Mouse (Mus musculus): ENCODE measurements at regions not wholly inside any gene's neighbourhood (a gene's known extent, or its start where the extent isn't known, plus 50 kb on each side); places are given as distances from the start of the nearest gene placed in this dataset.

- H3K27me3 ChIP-seq = no peaks in the 10 kb centered on the region
- ATAC-seq (ENCODE audit: low FRiP score) = no peak
- H3K4me1 ChIP-seq = no peaks in the 10 kb centered on the region
- no peak overlapping the region for H3K27ac ChIP-seq
- no peaks in the 10 kb centered on the region for H3K36me3 ChIP-seq (replicated peaks)
- H3K4me2 ChIP-seq = no peak overlapping the region
- H3K4me3 ChIP-seq (replicated peaks) = no peak overlapping the region
- 86% methylated on average over 7 of the region's 7 CpGs for WGBS
- no peaks in the 10 kb centered on the region for H3K9me3 ChIP-seq
- H3K9ac ChIP-seq = no peak overlapping the region
These were observed 69.2 kb downstream of the Nhlrc3 start for GRCm38 (mm10) chr3:53393945-53394344.

- 70% methylated on average over 14 of the region's 14 CpGs for WGBS
- Histone ChIP-seq H3K36me3 (replicated peaks) (no peaks in the 10 kb centered on the region), H3K9ac (no peak overlapping the region), H3K4me1 (no peaks in the 10 kb centered on the region), H3K4me2 (no peak overlapping the region), H3K4me3 (replicated peaks) (no peak overlapping the region), H3K27me3 (no peaks in the 10 kb centered on the region), H3K9me3 (no peaks in the 10 kb centered on the region), H3K27ac (no peak overlapping the region)
- ATAC-seq (ENCODE audit: low FRiP score) = no peak
These were observed 81.2 kb downstream of the Nhlrc3 start for GRCm38 (mm10) chr3:53381704-53382581.

GRCm38 (mm10) chr3:53379519-53380181 is 83.5 kb downstream of the Nhlrc3 start:
- Histone ChIP-seq H3K9me3 (no peaks in the 10 kb centered on the region), H3K27me3 (no peaks in the 10 kb centered on the region), H3K4me2 (no peak overlapping the region), H3K27ac (no peak overlapping the region), H3K4me3 (replicated peaks) (no peak overlapping the region), H3K9ac (no peak overlapping the region), H3K36me3 (replicated peaks) (no peaks in the 10 kb centered on the region), H3K4me1 (no peaks in the 10 kb centered on the region)
- no peak for ATAC-seq (ENCODE audit: low FRiP score)
- 81% methylated on average over 4 of the region's 4 CpGs for WGBS

GRCm38 (mm10) chr3:53376864-53377447 is 86.2 kb downstream of the Nhlrc3 start:
- 81% methylated on average over 3 of the region's 3 CpGs for WGBS
- ATAC-seq (ENCODE audit: low FRiP score) = no peak

GRCm38 (mm10) chr3:53372887-53373286 is 90.2 kb downstream of the Nhlrc3 start:
- Histone ChIP-seq H3K4me2 (no peak overlapping the region), H3K9ac (no peak overlapping the region), H3K36me3 (replicated peaks) (no peaks in the 10 kb centered on the region), H3K9me3 (no peaks in the 10 kb centered on the region), H3K27me3 (no peaks in the 10 kb centered on the region), H3K4me1 (peaks cover 6% of the 10 kb centered on the region; the same call in 1 of the 2 replicates), H3K27ac (no peak overlapping the region), H3K4me3 (replicated peaks) (no peak overlapping the region)
- peak; percentile 63; the same call in 1 of the 2 replicates for ATAC-seq (ENCODE audit: low FRiP score)
- WGBS = 38% methylated on average over 7 of the region's 7 CpGs

More at GRCm38 (mm10) chr3:53376864-53377447, 86.2 kb downstream of the Nhlrc3 start:
- Histone ChIP-seq H3K9ac (no peak overlapping the region), H3K27ac (no peak overlapping the region), H3K4me2 (no peak overlapping the region), H3K9me3 (no peaks in the 10 kb centered on the region), H3K4me1 (peaks cover 6% of the 10 kb centered on the region; the same call in 1 of the 2 replicates), H3K27me3 (no peaks in the 10 kb centered on the region), H3K36me3 (replicated peaks) (no peaks in the 10 kb centered on the region), H3K4me3 (replicated peaks) (no peak overlapping the region)

GRCm38 (mm10) chr3:53371910-53372309 is 91.2 kb downstream of the Nhlrc3 start:
- Histone ChIP-seq H3K4me3 (replicated peaks) (no peak overlapping the region), H3K9me3 (no peaks in the 10 kb centered on the region), H3K27me3 (no peaks in the 10 kb centered on the region), H3K4me1 (peaks cover 6% of the 10 kb centered on the region; the same call in 1 of the 2 replicates), H3K9ac (no peak overlapping the region), H3K4me2 (no peak overlapping the region), H3K27ac (no peak overlapping the region), H3K36me3 (replicated peaks) (no peaks in the 10 kb centered on the region)
- WGBS = 77% methylated on average over 7 of the region's 7 CpGs
- no peak for ATAC-seq (ENCODE audit: low FRiP score)

- Histone ChIP-seq H3K9ac (no peak overlapping the region), H3K4me3 (replicated peaks) (no peak overlapping the region), H3K4me1 (no peaks in the 10 kb centered on the region), H3K27me3 (no peaks in the 10 kb centered on the region), H3K9me3 (no peaks in the 10 kb centered on the region), H3K4me2 (no peak overlapping the region), H3K27ac (no peak overlapping the region), H3K36me3 (replicated peaks) (no peaks in the 10 kb centered on the region)
- WGBS = 81% methylated on average over 4 of the region's 4 CpGs
- ATAC-seq (ENCODE audit: low FRiP score) = no peak
These were observed 101.9 kb downstream of the Nhlrc3 start for GRCm38 (mm10) chr3:53361202-53361601.

- Histone ChIP-seq H3K27ac (no peak overlapping the region), H3K4me2 (no peak overlapping the region), H3K36me3 (replicated peaks) (no peaks in the 10 kb centered on the region), H3K27me3 (no peaks in the 10 kb centered on the region), H3K9ac (no peak overlapping the region), H3K4me1 (no peaks in the 10 kb centered on the region), H3K9me3 (no peaks in the 10 kb centered on the region), H3K4me3 (replicated peaks) (no peak overlapping the region)
- ATAC-seq (ENCODE audit: low FRiP score) = no peak
- 67% methylated on average over 8 of the region's 8 CpGs for WGBS
These were observed 109.4 kb downstream of the Nhlrc3 start for GRCm38 (mm10) chr3:53353693-53354092.

- WGBS = 84% methylated on average over 7 of the region's 7 CpGs
- no peak overlapping the region for H3K4me2 ChIP-seq
- H3K27ac ChIP-seq = no peak overlapping the region
These were observed 109.8 kb downstream of the Nhlrc3 start for GRCm38 (mm10) chr3:53353282-53353681.

GRCm38 (mm10) chr3:53343638-53344037 is 119.5 kb downstream of the Nhlrc3 start:
- no peak overlapping the region for H3K27ac ChIP-seq
- 83% methylated on average over 6 of the region's 6 CpGs for WGBS
- ATAC-seq (ENCODE audit: low FRiP score) = no peak
- no peak overlapping the region for H3K9ac ChIP-seq
- H3K9me3 ChIP-seq = no peaks in the 10 kb centered on the region
- H3K4me2 ChIP-seq = no peak overlapping the region
- no peaks in the 10 kb centered on the region for H3K4me1 ChIP-seq
- H3K4me3 ChIP-seq (replicated peaks) = no peak overlapping the region
- H3K36me3 ChIP-seq (replicated peaks) = no peaks in the 10 kb centered on the region
- no peaks in the 10 kb centered on the region for H3K27me3 ChIP-seq

More at GRCm38 (mm10) chr3:53353282-53353681, 109.8 kb downstream of the Nhlrc3 start:
- Histone ChIP-seq H3K36me3 (replicated peaks) (no peaks in the 10 kb centered on the region), H3K9me3 (no peaks in the 10 kb centered on the region), H3K9ac (no peak overlapping the region), H3K27me3 (no peaks in the 10 kb centered on the region), H3K4me3 (replicated peaks) (no peak overlapping the region), H3K4me1 (no peaks in the 10 kb centered on the region)
- no peak for ATAC-seq (ENCODE audit: low FRiP score)

GRCm38 (mm10) chr3:53341304-53342206 is 121.6 kb downstream of the Nhlrc3 start:
- no peak overlapping the region for H3K4me2 ChIP-seq
- H3K36me3 ChIP-seq (replicated peaks) = no peaks in the 10 kb centered on the region
- no peak overlapping the region for H3K4me3 ChIP-seq (replicated peaks)
- H3K9me3 ChIP-seq = no peaks in the 10 kb centered on the region
- WGBS = 77% methylated on average over 22 of the region's 22 CpGs
- no peaks in the 10 kb centered on the region for H3K4me1 ChIP-seq
- H3K27me3 ChIP-seq = no peaks in the 10 kb centered on the region
- ATAC-seq (ENCODE audit: low FRiP score) = no peak
- no peak overlapping the region for H3K9ac ChIP-seq
- no peak overlapping the region for H3K27ac ChIP-seq

GRCm38 (mm10) chr3:53338571-53338970 is 124.6 kb downstream of the Nhlrc3 start:
- Histone ChIP-seq H3K4me3 (replicated peaks) (no peak overlapping the region), H3K27ac (no peak overlapping the region), H3K36me3 (replicated peaks) (no peaks in the 10 kb centered on the region), H3K9me3 (no peaks in the 10 kb centered on the region), H3K27me3 (no peaks in the 10 kb centered on the region), H3K4me1 (no peaks in the 10 kb centered on the region), H3K9ac (no peak overlapping the region), H3K4me2 (no peak overlapping the region)
- no peak for ATAC-seq (ENCODE audit: low FRiP score)
- WGBS = 90% methylated on average over 7 of the region's 7 CpGs

Measured in forebrain, embryonic 12.5 days (tissue).